ENCODE assay signal across 8 mouse cellular contexts in genomic region chr1:42851810-42852209, GRCm38 (mm10). TPM values are rescaled to one million over a fixed set of nuclear protein-coding genes. Genes with fewer than 3 reads are reported as not detected.
DNase-seq lines count a peak whose midpoint lies in the region; ATAC-seq and TF ChIP-seq lines count a peak whose summit lies in the region.

No protein-coding gene starts in this region.

- peak overlapping the region; percentile 90 for H3K27ac ChIP-seq in heart, embryonic 10.5 days
- no peak overlapping the region for H3K27ac ChIP-seq in ES-Bruce4 (ENCODE audit: insufficient read depth, low read length)
- no peak overlapping the region for H3K27ac ChIP-seq in embryonic facial prominence, embryonic 11.5 days (replicated peaks; ENCODE audit: low read depth, low read length)
- H3K27ac ChIP-seq in limb, embryonic 10.5 days = peak overlapping the region; percentile 89
- 0 out of 2 replicates have a peak overlapping the region, but pooled peaks have one; percentile 36 for H3K27ac ChIP-seq in small intestine, adult 2 months (ENCODE audit: insufficient read depth, low read depth, low read length)

- DNase-seq in heart, embryonic 10.5 days (ENCODE audit: low spot score) = no peak
- no peak for DNase-seq in heart, postnatal 36 days
- DNase-seq in embryonic facial prominence, embryonic 11.5 days (ENCODE audit: low spot score) = peak; percentile 9
- no peak for DNase-seq in limb, embryonic 10.5 days (ENCODE audit: low spot score)
- no peak for DNase-seq in layer of hippocampus, adult 11-12 months (ENCODE audit: low spot score)
- DNase-seq in left cerebral cortex, postnatal 36 days (ENCODE audit: low spot score in 2 of 2) = no peak

- peak overlapping the region; percentile 96 for H3K4me3 ChIP-seq in heart, embryonic 10.5 days
- H3K4me3 ChIP-seq in ES-Bruce4 (ENCODE audit: low read depth, low read length) = peak overlapping the region; percentile 89
- peak overlapping the region; percentile 93 for H3K4me3 ChIP-seq in embryonic facial prominence, embryonic 11.5 days (ENCODE audit: low read depth, low read length)
- peak overlapping the region; percentile 93 for H3K4me3 ChIP-seq in limb, embryonic 10.5 days
- peak overlapping the region; percentile 72 for H3K4me3 ChIP-seq in small intestine, adult 2 months (ENCODE audit: low read depth, low read length)

- H3K4me1 ChIP-seq in heart, embryonic 10.5 days = peaks cover 7% of the 10 kb centered on the region
- no peaks in the 10 kb centered on the region for H3K4me1 ChIP-seq in ES-Bruce4 (ENCODE audit: control insufficient read depth, insufficient read depth, low read length)
- H3K4me1 ChIP-seq in embryonic facial prominence, embryonic 11.5 days (ENCODE audit: control insufficient read depth, insufficient read depth, low read length) = no peaks in the 10 kb centered on the region
- H3K4me1 ChIP-seq in limb, embryonic 10.5 days = peaks cover 14% of the 10 kb centered on the region
- no peaks in the 10 kb centered on the region; the same call in 1 of the 2 replicates for H3K4me1 ChIP-seq in small intestine, adult 2 months (ENCODE audit: control insufficient read depth, insufficient read depth, insufficient read length, low read length)

- intact Hi-C loops in heart, postnatal 36 days (cut with DNase I) = loop anchor here (10.0 kb wide), 1 partner anchor 157 kb away; the partner anchor contains the start of gene Pou3f3
- intact Hi-C loops in left cerebral cortex, postnatal 36 days (cut with DNase I) = no loop called here

- no peak for TF ChIP-seq CTCF in ES-Bruce4 (IDR thresholded peaks at IDR 0.05; ENCODE audit: low read depth, low read length)
- TF ChIP-seq CTCF in small intestine, adult 2 months (IDR thresholded peaks at IDR 0.05; ENCODE audit: extremely low read depth, insufficient read length, insufficient replicate concordance, low read depth, low read length) = no peak

- H3K27me3 ChIP-seq in heart, embryonic 10.5 days (ENCODE audit: insufficient read depth, poor library complexity, severe bottlenecking) = no peaks in the 10 kb centered on the region
- H3K27me3 ChIP-seq in ES-Bruce4 (ENCODE audit: control insufficient read depth, insufficient read depth, low read length, poor library complexity, severe bottlenecking) = no peaks in the 10 kb centered on the region
- H3K27me3 ChIP-seq in embryonic facial prominence, embryonic 11.5 days (ENCODE audit: control insufficient read depth, insufficient read depth, low read length) = no peaks in the 10 kb centered on the region
- no peaks in the 10 kb centered on the region for H3K27me3 ChIP-seq in limb, embryonic 10.5 days (ENCODE audit: low read depth, poor library complexity, severe bottlenecking)
- no peaks in the 10 kb centered on the region for H3K27me3 ChIP-seq in small intestine, adult 2 months (ENCODE audit: control insufficient read depth, insufficient read depth, low read length)

- H3K36me3 ChIP-seq in heart, embryonic 10.5 days = no peaks in the 10 kb centered on the region
- H3K36me3 ChIP-seq in ES-Bruce4 (ENCODE audit: control insufficient read depth, insufficient read depth, low read length, poor library complexity, severe bottlenecking) = no peaks in the 10 kb centered on the region
- H3K36me3 ChIP-seq in embryonic facial prominence, embryonic 11.5 days (replicated peaks; ENCODE audit: control insufficient read depth, insufficient read depth, low read depth, low read length) = no peaks in the 10 kb centered on the region
- no peaks in the 10 kb centered on the region for H3K36me3 ChIP-seq in limb, embryonic 10.5 days
- no peaks in the 10 kb centered on the region for H3K36me3 ChIP-seq in small intestine, adult 2 months (ENCODE audit: control insufficient read depth, insufficient read depth, low read length)

- WGBS in heart, embryonic 10.5 days = 4% methylated on average over 16 of the region's 16 CpGs
- WGBS in embryonic facial prominence, embryonic 11.5 days = 3% methylated on average over 16 of the region's 16 CpGs
- WGBS in limb, embryonic 10.5 days = 4% methylated on average over 16 of the region's 16 CpGs
- WGBS in small intestine, adult 2 months = 3% methylated on average over 16 of the region's 16 CpGs

- H3K9me3 ChIP-seq in heart, embryonic 10.5 days = no peaks in the 10 kb centered on the region
- no peaks in the 10 kb centered on the region for H3K9me3 ChIP-seq in ES-Bruce4 (replicated peaks; ENCODE audit: control insufficient read depth, insufficient read depth, low read length, poor library complexity, severe bottlenecking)
- no peaks in the 10 kb centered on the region for H3K9me3 ChIP-seq in embryonic facial prominence, embryonic 11.5 days (replicated peaks; ENCODE audit: control insufficient read depth, low read length)
- no peaks in the 10 kb centered on the region for H3K9me3 ChIP-seq in limb, embryonic 10.5 days (replicated peaks)

- no peak for TF ChIP-seq POLR2A in ES-Bruce4 (IDR thresholded peaks at IDR 0.05; ENCODE audit: insufficient read depth, low read length)
- no peak for TF ChIP-seq POLR2A in small intestine, adult 2 months (IDR thresholded peaks at IDR 0.05; ENCODE audit: low read depth, low read length)

- H3K9ac ChIP-seq in ES-Bruce4 (ENCODE audit: low read depth, poor library complexity, severe bottlenecking) = peak overlapping the region; percentile 73
- peak overlapping the region; percentile 62 for H3K9ac ChIP-seq in embryonic facial prominence, embryonic 11.5 days (replicated peaks; ENCODE audit: low read length)

- ATAC-seq in embryonic facial prominence, embryonic 11.5 days (replicated peaks; ENCODE audit: insufficient number of reproducible peaks, low FRiP score, low TSS enrichment, low read depth) = no peak

- no peak for TF ChIP-seq EP300 in ES-Bruce4 (IDR thresholded peaks at IDR 0.05; ENCODE audit: insufficient read depth, low read depth, low read length)

- H3K4me2 ChIP-seq in embryonic facial prominence, embryonic 11.5 days (ENCODE audit: low read depth, low read length) = peak overlapping the region; percentile 74

RNA-seq across cellular contexts. Expression of gene Mrps9, which starts 0.8 kb away (rescaled TPM):
- 63.9 and 65.5 TPM in 2 replicates for polyA plus RNA-seq in heart, embryonic 10.5 days (2016; fragmentation: Nextera tagmentation; extraction: Ambion mirVana)
- total RNA-seq in heart, postnatal 36 days (2021) = 100 to 1,000 TPM; 104 to 114 TPM
- 65.8 and 66.3 TPM in 2 replicates for polyA plus RNA-seq in ES-Bruce4 (2011; ENCODE audit: insufficient read depth, insufficient read length, low read depth, missing spikeins)
- 60.0 and 63.1 TPM in 2 replicates for polyA plus RNA-seq in embryonic facial prominence, embryonic 11.5 days (2014; fragmentation: Nextera tagmentation; extraction: Ambion mirVana)
- polyA plus RNA-seq in limb, embryonic 10.5 days (2016; fragmentation: Nextera tagmentation; extraction: Ambion mirVana) = 57.6 and 60.8 TPM in 2 replicates
- 8.4 and 16.2 TPM in 2 replicates for polyA plus RNA-seq in small intestine, adult 2 months (2012; rRNA removed)
- total RNA-seq in left cerebral cortex, postnatal 36 days (2021) = 10 to 100 TPM; 42.0 to 45.0 TPM

Comparison
In these comparisons a context has a peak if more than half of its experiments do, and no peak if none do; other contexts are left out.
1. H3K27ac ChIP-seq: peak in heart, embryonic 10.5 days (single experiment), limb, embryonic 10.5 days (single experiment) and small intestine, adult 2 months (single experiment); none in ES-Bruce4 (single experiment) and embryonic facial prominence, embryonic 11.5 days (single experiment).
2. Peak in every context shown above with its lines, with median percentiles within 50 percentile points of each other: H3K4me3 ChIP-seq.